Mouse (Mus musculus) embryonic fibroblast, embryonic 13.5 days (primary cell): ENCODE data around the gene Il2ra.

Experiments
- CTCF ChIP-seq: IDR thresholded peaks from 2 replicates; pipeline ENCODE4 v1.5.1; 2011; ENCODE audit warnings: mild to moderate bottlenecking, control low read depth, low read length, moderate library complexity, borderline replicate concordance; ENCODE audit not compliant: insufficient read depth
- POLR2A ChIP-seq: IDR thresholded peaks from 2 replicates; pipeline ENCODE4 v1.6.1; 2011; ENCODE audit warnings: low read depth, mild to moderate bottlenecking, control low read depth, low read length, moderate library complexity

DNA sequence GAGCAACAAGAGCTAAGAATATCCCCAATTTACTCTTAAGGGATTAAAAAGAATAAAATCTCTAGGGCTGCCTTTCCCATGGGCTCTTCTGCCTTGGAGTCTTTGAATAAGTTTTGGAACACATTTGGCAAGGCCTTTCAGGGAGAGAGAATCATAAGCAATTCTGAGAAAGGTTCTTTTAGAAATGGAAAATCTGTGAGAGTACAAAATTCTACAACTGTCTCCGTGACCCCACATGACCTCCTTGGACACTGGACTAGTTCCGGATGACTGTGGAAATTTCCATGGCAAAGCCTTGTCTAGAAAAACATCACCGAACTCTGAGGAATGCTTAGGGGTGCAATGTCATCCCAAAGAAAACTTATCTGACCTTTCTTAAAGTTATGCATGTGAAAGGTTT, 22.7 kb downstream of the Il2ra start:
- TF ChIP-seq CTCF (no peak), POLR2A (no peak)
